Mouse (Mus musculus): ENCODE results near the gene Prr5. TPM values are rescaled to one million over a fixed set of nuclear protein-coding genes. Genes with fewer than 3 reads are reported as not detected.

Gene Prr5
- polyA plus RNA-seq, 1 experiment from 2014 or later: 17.7 TPM

GRCm38 (mm10) chr15:84661274-84661673 is 8.1 kb upstream of the Prr5 start:
- Histone ChIP-seq H3K27me3 (replicated peaks; ENCODE audit: low read depth, poor library complexity, severe bottlenecking) (peaks cover 51% of the 10 kb centered on the region), H3K36me3 (replicated peaks) (no peaks in the 10 kb centered on the region), H3K27ac (replicated peaks) (no peak overlapping the region), H3K9me3 (no peaks in the 10 kb centered on the region), H3K4me1 (peaks cover 51% of the 10 kb centered on the region), H3K4me3 (no peak overlapping the region)
- DNase-seq (ENCODE audit: low spot score): no peak
- WGBS: 91% methylated on average over 5 of the region's 5 CpGs

DNA sequence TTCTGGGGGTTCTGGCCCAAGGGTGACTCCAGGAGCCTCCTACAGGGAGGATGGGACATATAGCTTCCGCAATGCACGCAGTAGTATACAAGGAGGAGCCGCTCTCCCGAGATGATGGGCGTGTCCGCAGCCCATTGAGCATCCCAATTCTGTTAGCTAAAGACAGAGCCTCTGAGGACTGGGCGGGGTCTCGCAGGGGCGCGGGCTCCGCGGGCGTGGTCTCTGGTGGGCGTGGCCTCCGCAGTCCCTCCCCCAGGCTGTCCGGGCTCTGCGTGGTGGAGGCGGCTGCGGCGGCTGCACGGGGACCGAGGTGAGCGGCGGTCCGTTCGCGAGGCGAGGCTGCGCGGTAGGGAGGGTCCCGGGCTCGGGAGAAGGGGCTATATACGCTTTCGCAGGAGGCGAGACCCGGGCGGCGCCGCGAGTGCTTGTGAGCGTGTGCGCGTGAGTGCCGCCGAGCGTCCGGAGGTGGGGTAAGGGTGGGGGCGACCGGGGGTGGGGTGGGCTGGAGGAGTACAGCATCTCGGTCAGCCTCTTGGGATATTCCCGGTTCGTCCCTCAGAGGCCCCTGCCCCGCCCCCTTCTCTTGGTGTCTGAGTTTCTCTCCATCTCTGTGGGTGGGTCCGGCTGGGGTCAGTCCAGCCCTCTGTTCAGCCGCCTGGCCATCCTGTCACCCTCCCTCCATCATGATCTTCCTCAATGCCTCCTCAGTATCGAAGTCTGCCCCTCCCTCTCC is 6.3 kb upstream of the Prr5 start:
- H3K4me1 ChIP-seq: peaks cover 41% of the 10 kb centered on the region
- H3K36me3 ChIP-seq (replicated peaks): no peaks in the 10 kb centered on the region
- 1% methylated on average over 55 of the region's 56 CpGs for WGBS
- H3K4me3 ChIP-seq: peak overlapping the region; percentile 66
- H3K9me3 ChIP-seq: no peaks in the 10 kb centered on the region
- H3K27ac ChIP-seq (replicated peaks): peak overlapping the region; percentile 66
- peak; percentile 90 for DNase-seq (ENCODE audit: low spot score)
- H3K27me3 ChIP-seq (replicated peaks; ENCODE audit: low read depth, poor library complexity, severe bottlenecking): peaks cover 59% of the 10 kb centered on the region

- WGBS: 47% methylated on average over 10 of the region's 10 CpGs
- Histone ChIP-seq H3K36me3 (replicated peaks) (no peaks in the 10 kb centered on the region), H3K4me1 (peaks cover 36% of the 10 kb centered on the region), H3K4me3 (peak overlapping the region; percentile 66), H3K9me3 (no peaks in the 10 kb centered on the region), H3K27me3 (replicated peaks; ENCODE audit: low read depth, poor library complexity, severe bottlenecking) (peaks cover 58% of the 10 kb centered on the region), H3K27ac (replicated peaks) (no peak overlapping the region; the same call in 1 of the 2 replicates)
- no peak for DNase-seq (ENCODE audit: low spot score)
Observed at GRCm38 (mm10) chr15:84663685-84664060, 5.7 kb upstream of the Prr5 start.

DNA sequence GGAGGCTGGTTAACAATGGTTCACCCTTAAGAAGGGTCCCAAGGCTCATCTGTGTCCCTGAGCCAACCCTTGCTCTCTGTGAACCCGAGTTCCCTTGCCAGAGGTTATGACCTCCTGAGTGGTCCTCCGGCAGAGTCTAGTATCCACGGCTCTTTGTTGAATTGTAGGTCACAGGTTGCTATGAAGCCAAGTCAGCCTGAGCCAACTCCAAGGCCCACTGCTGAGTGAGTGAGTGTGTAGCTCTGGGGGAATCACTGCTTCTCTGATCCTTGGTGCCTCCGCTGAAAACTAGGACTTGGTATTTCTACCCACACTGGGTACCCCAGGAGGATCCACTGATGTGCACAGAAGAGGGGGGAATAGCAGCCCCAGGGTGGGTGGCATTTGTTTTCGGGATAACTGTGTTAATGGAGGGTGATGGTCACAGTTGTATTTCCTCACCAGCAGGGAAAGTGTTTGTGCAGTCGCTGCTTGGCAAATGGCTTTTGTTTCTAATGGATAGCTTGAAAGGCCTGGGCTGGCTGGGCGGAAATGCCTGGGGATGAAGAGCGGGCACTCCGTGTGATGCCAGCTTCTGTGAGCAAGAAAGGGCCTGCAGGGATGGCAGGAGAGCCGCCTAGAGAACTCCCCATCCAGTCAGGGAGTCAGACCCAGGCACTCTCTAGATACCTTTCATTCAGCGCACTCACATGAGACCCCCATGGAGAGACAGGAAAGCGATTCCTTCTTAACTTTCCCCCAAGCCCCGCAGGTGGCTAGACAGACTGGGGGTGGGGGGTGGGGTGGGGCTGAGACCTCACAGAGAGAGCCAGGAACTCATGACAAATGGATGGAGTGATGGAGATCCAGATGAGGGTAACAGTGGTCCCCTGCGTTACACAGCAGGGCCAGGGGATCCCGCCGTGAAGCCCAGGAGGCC is 4.6 kb upstream of the Prr5 start:
- WGBS: 17% methylated on average over 16 of the region's 16 CpGs
- peaks cover 50% of the 10 kb centered on the region for H3K27me3 ChIP-seq (replicated peaks; ENCODE audit: low read depth, poor library complexity, severe bottlenecking)
- no peaks in the 10 kb centered on the region for H3K9me3 ChIP-seq
- no peak overlapping the region for H3K27ac ChIP-seq (replicated peaks)
- DNase-seq (ENCODE audit: low spot score): no peak
- H3K36me3 ChIP-seq (replicated peaks): no peaks in the 10 kb centered on the region
- H3K4me1 ChIP-seq: peaks cover 44% of the 10 kb centered on the region
- H3K4me3 ChIP-seq: peak overlapping the region; percentile 3; the same call in 1 of the 2 replicates

GRCm38 (mm10) chr15:84665662-84666061 is 3.8 kb upstream of the Prr5 start:
- H3K27ac ChIP-seq (replicated peaks): no peak overlapping the region
- no peak for DNase-seq (ENCODE audit: low spot score)
- no peaks in the 10 kb centered on the region for H3K9me3 ChIP-seq
- no peak overlapping the region for H3K4me3 ChIP-seq
- 55% methylated on average over 9 of the region's 9 CpGs for WGBS
- no peaks in the 10 kb centered on the region for H3K36me3 ChIP-seq (replicated peaks)
- H3K4me1 ChIP-seq: peaks cover 50% of the 10 kb centered on the region
- H3K27me3 ChIP-seq (replicated peaks; ENCODE audit: low read depth, poor library complexity, severe bottlenecking): peaks cover 50% of the 10 kb centered on the region

- 66% methylated on average over 4 of the region's 4 CpGs for WGBS
- H3K27me3 ChIP-seq (replicated peaks; ENCODE audit: low read depth, poor library complexity, severe bottlenecking): peaks cover 50% of the 10 kb centered on the region
Observed at GRCm38 (mm10) chr15:84666065-84666464, 3.4 kb upstream of the Prr5 start.

GRCm38 (mm10) chr15:84667601-84668000 is 1.8 kb upstream of the Prr5 start:
- no peak overlapping the region for H3K27ac ChIP-seq (replicated peaks)
- H3K4me3 ChIP-seq: no peak overlapping the region
- no peaks in the 10 kb centered on the region for H3K9me3 ChIP-seq
- 77% methylated on average over 6 of the region's 6 CpGs for WGBS
- no peak for DNase-seq (ENCODE audit: low spot score)
- peaks cover 62% of the 10 kb centered on the region for H3K4me1 ChIP-seq
- H3K36me3 ChIP-seq (replicated peaks): no peaks in the 10 kb centered on the region
- peaks cover 38% of the 10 kb centered on the region for H3K27me3 ChIP-seq (replicated peaks; ENCODE audit: low read depth, poor library complexity, severe bottlenecking)

More at GRCm38 (mm10) chr15:84666065-84666464, 3.4 kb upstream of the Prr5 start:
- Histone ChIP-seq H3K27ac (replicated peaks) (no peak overlapping the region), H3K9me3 (no peaks in the 10 kb centered on the region), H3K4me3 (no peak overlapping the region), H3K36me3 (replicated peaks) (no peaks in the 10 kb centered on the region), H3K4me1 (peaks cover 53% of the 10 kb centered on the region)
- DNase-seq (ENCODE audit: low spot score): no peak

DNA sequence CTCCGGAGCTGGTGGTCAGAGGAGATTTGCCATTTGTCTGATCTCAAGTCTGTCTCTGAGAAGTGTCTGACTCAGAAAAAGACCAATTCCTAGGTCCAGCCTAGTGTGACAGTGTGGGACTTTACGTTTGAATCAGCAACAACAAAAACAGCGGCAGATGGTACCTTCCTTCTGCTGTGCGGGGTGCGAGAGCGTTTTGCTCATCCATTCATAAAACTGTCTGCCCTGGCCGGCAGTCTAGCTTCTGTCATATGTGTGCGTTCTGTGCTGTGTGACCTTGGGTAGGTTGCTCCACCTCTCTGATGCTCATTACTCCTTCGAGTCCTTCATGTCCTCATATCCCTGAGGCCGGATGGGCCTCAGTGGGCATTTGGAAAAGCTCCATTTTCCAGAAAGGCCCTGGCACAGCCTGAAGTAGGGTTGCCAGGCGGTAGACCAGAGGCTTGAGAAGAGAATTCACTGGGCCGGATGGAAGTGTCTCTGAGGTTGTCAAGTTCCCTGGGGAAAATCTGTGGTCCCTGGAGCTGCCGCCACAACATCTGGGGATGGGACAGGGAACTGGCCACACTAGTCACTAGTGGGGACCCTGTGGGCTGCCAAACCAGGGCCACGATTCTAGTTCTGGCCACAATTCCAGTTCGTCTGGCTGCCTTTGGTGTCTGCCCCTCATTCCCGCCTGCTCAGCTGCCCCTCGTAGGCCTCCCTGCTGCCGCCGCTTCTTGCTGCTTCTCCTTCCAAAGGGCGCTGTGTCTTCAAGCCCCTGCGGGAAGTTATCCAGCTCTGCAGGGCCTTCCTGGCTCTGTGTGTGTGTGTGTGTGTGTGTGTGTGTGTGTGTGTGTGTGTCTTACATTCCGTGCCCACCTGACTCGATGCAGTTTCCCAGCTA is 594 bp downstream of the Prr5 start:
- Histone ChIP-seq H3K36me3 (replicated peaks) (no peaks in the 10 kb centered on the region), H3K9me3 (no peaks in the 10 kb centered on the region), H3K4me3 (no peak overlapping the region), H3K27me3 (replicated peaks; ENCODE audit: low read depth, poor library complexity, severe bottlenecking) (peaks cover 20% of the 10 kb centered on the region), H3K4me1 (peaks cover 40% of the 10 kb centered on the region), H3K27ac (replicated peaks) (peak overlapping the region; percentile 42; the same call in 1 of the 2 replicates)
- no peak for DNase-seq (ENCODE audit: low spot score)
- 82% methylated on average over 23 of the region's 23 CpGs for WGBS

DNA sequence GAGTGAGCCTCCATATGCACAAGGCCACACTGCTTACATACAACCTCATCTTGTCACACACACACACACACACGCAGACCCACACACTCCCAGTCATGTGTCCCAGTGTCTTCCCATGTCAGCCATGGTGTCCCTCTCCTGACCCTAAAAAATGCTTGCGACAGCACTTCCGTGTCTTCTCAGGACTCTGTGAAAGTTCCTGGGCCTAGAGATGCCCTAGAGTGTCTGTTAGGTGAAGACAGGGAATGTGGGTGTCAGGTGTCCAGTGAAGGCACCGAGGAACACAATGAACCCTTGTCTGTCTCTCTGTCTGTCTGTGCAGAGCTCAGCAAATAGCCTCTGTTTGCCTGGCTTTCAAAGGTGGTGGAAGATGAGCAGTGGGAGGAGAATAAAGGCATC is 1.2 kb downstream of the Prr5 start:
- 64% methylated on average over 4 of the region's 4 CpGs for WGBS
- Histone ChIP-seq H3K36me3 (replicated peaks) (no peaks in the 10 kb centered on the region), H3K9me3 (no peaks in the 10 kb centered on the region), H3K27ac (replicated peaks) (no peak overlapping the region), H3K4me3 (no peak overlapping the region), H3K27me3 (replicated peaks; ENCODE audit: low read depth, poor library complexity, severe bottlenecking) (peaks cover 14% of the 10 kb centered on the region), H3K4me1 (peaks cover 36% of the 10 kb centered on the region)
- no peak for DNase-seq (ENCODE audit: low spot score)

- DNase-seq (ENCODE audit: low spot score): peak; percentile 53
- H3K36me3 ChIP-seq (replicated peaks): no peaks in the 10 kb centered on the region
Observed at GRCm38 (mm10) chr15:84671401-84672307, 2.2 kb downstream of the Prr5 start.

DNA sequence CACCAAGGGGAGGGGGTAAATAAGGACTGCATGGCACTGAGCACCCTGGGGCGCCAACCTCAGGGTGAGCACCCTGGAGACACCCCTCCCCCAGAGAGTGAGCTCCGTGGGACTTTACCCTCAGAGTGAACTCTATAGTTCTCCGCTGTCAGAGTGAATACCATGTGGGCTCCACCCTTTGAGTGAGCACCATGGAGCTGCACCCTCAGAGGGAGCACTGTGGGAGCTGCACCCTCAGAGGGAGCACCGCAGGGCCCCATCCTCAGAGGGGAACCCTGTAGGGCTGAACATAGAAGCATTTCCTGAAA is 2.8 kb downstream of the Prr5 start:
- Histone ChIP-seq H3K4me3 (no peak overlapping the region), H3K27ac (replicated peaks) (no peak overlapping the region), H3K4me1 (peaks cover 45% of the 10 kb centered on the region), H3K27me3 (replicated peaks; ENCODE audit: low read depth, poor library complexity, severe bottlenecking) (no peaks in the 10 kb centered on the region), H3K9me3 (no peaks in the 10 kb centered on the region), H3K36me3 (replicated peaks) (no peaks in the 10 kb centered on the region)
- DNase-seq (ENCODE audit: low spot score): no peak
- 80% methylated on average over 4 of the region's 4 CpGs for WGBS

More at GRCm38 (mm10) chr15:84671401-84672307, 2.2 kb downstream of the Prr5 start:
- Histone ChIP-seq H3K27me3 (replicated peaks; ENCODE audit: low read depth, poor library complexity, severe bottlenecking) (peaks cover 4% of the 10 kb centered on the region), H3K4me3 (no peak overlapping the region), H3K4me1 (peaks cover 44% of the 10 kb centered on the region), H3K9me3 (no peaks in the 10 kb centered on the region), H3K27ac (replicated peaks) (no peak overlapping the region)
- 53% methylated on average over 9 of the region's 9 CpGs for WGBS

Measured in embryonic facial prominence, embryonic 10.5 days (tissue).